Mouse (Mus musculus) adrenal gland, postnatal 25 days (tissue): ENCODE results near the gene Ccs. TPM values are rescaled to one million over a fixed set of nuclear protein-coding genes. Genes with fewer than 3 reads are reported as not detected.
"Not testable (repeated sequence)": the region's sequence is repeated elsewhere in the genome, so short reads cannot be mapped to it uniquely, and the experiment has no call there.

ENCODE experiments used
- DNase-seq: peaks from one replicate; pipeline ENCODE4 v3.0.0; 2021; ENCODE audit warnings: mixed read lengths
- long read RNA-seq: library from polyadenylated mRNA; stranded (forward); transcript quantifications from one replicate; pipeline ENCODE4 v2.0.0, GENCODE M21; 2021
- total RNA-seq: library from RNA; stranded (reverse); gene quantifications from 2 replicates; pipeline ENCODE4 v1.2.3, GENCODE M21; 2021

Gene Ccs
- total RNA-seq = 107 and 128 TPM in 2 replicates
- long read RNA-seq, transcript Ccs-206 (8 exons, 984 nt) = minor isoform, 8 of 162 reads
- long read RNA-seq, transcript Ccs-201 (8 exons, 1,067 nt) = major isoform, 130 of 162 reads
- long read RNA-seq, partial matches to known transcripts = 14 of 162 reads
- long read RNA-seq, other reads (novel, unspliced or antisense) = 5 of 162 reads

GRCm38 (mm10) chr19:4839149-4839548 lies at the start of gene Ccs, which contains the start of gene Ccdc87:
TSS of gene Ccs (minus strand) at chr19:4839332.
TSS of gene Ccdc87 (plus strand) at chr19:4839366.
- peak; percentile 98 for DNase-seq

- DNase-seq = no peak
These were observed 44.8 kb upstream of the Ccs start for GRCm38 (mm10) chr19:4883961-4884360.

- DNase-seq = no peak
These were observed 40.2 kb upstream of the Ccs start for GRCm38 (mm10) chr19:4879324-4879703.

GRCm38 (mm10) chr19:4878405-4879323 lies 39.5 kb upstream of the Ccs start, which contains the start of gene Zdhhc24:
TSS of gene Zdhhc24 (plus strand) at chr19:4878668.
- DNase-seq = peak; percentile 96

- no peak for DNase-seq
These were observed 38.7 kb upstream of the Ccs start, which contains the start of gene Actn3 for GRCm38 (mm10) chr19:4877785-4878184. TSS of gene Actn3 (minus strand) at chr19:4877909.

GRCm38 (mm10) chr19:4876755-4877154 lies 37.6 kb upstream of the Ccs start:
- DNase-seq = no peak

- DNase-seq = no peak
These were observed 37.1 kb upstream of the Ccs start for GRCm38 (mm10) chr19:4876241-4876640.

GRCm38 (mm10) chr19:4874613-4875012 lies 35.5 kb upstream of the Ccs start:
- DNase-seq = not testable (repeated sequence)

GRCm38 (mm10) chr19:4865147-4865546 lies 26.0 kb upstream of the Ccs start:
- DNase-seq = peak; percentile 46

- DNase-seq = no peak
These were observed 23.9 kb upstream of the Ccs start for GRCm38 (mm10) chr19:4863048-4863447.

GRCm38 (mm10) chr19:4859081-4859480 lies 19.9 kb upstream of the Ccs start:
- no peak for DNase-seq

- no peak for DNase-seq
These were observed 16.8 kb upstream of the Ccs start for GRCm38 (mm10) chr19:4855951-4856350.

- no peak for DNase-seq
These were observed 16.3 kb upstream of the Ccs start for GRCm38 (mm10) chr19:4855470-4855820.

GRCm38 (mm10) chr19:4854552-4855469 lies 15.7 kb upstream of the Ccs start, which contains the start of gene Ctsf:
TSS of gene Ctsf (plus strand) at chr19:4855130.
- DNase-seq = peak; percentile 95

GRCm38 (mm10) chr19:4850281-4850680 lies 11.1 kb upstream of the Ccs start:
- no peak for DNase-seq

- no peak for DNase-seq
These were observed 10.7 kb upstream of the Ccs start for GRCm38 (mm10) chr19:4849800-4850199.

- no peak for DNase-seq
These were observed 8.4 kb upstream of the Ccs start for GRCm38 (mm10) chr19:4847490-4847889.

- no peak for DNase-seq
These were observed 6.7 kb upstream of the Ccs start for GRCm38 (mm10) chr19:4845846-4846245.

GRCm38 (mm10) chr19:4842611-4843010 lies 3.5 kb upstream of the Ccs start:
- DNase-seq = no peak

- DNase-seq = no peak
These were observed 1.7 kb upstream of the Ccs start for GRCm38 (mm10) chr19:4840848-4841247.

GRCm38 (mm10) chr19:4838526-4839140 lies 499 bp downstream of the Ccs start:
- no peak for DNase-seq

- no peak for DNase-seq
These were observed 2.1 kb downstream of the Ccs start for GRCm38 (mm10) chr19:4837049-4837448.
